Mouse (Mus musculus): ENCODE results near the gene Rps18.
"Not testable (repeated sequence)": the region's sequence is repeated elsewhere in the genome, so short reads cannot be mapped to it uniquely, and the experiment has no call there.

- TF ChIP-seq POLR2A (IDR thresholded peaks at IDR 0.05; ENCODE audit: insufficient read depth, low read depth, low read length); CTCF (IDR thresholded peaks at IDR 0.05); EP300 (IDR thresholded peaks at IDR 0.05; ENCODE audit: insufficient read depth, low read depth, low read length): not testable (repeated sequence)
Observed at GRCm38 (mm10) chr17:33998697-33999096, 42.9 kb upstream of the Rps18 start.
